Mouse (Mus musculus): ENCODE measurements around the gene Arl1. TPM values are rescaled to one million over a fixed set of nuclear protein-coding genes. Genes with fewer than 3 reads are reported as not detected.

Gene Arl1
- polyA plus RNA-seq, 1 experiment from 2014 or later, result 153 TPM

GRCm38 (mm10) chr10:88715621-88716020 lies 15.0 kb upstream of the Arl1 start:
- no peak overlapping the region for H3K27ac ChIP-seq (replicated peaks in 1 of 2; ENCODE audit: control insufficient read depth in 1 of 2, insufficient read depth in 1 of 2, low read depth in 2 of 2, low read length in 2 of 2)
- no peak overlapping the region for H3K4me3 ChIP-seq (ENCODE audit: control insufficient read depth in 1 of 2, insufficient read depth in 1 of 2, low read depth in 1 of 2, low read length in 2 of 2)
- no peak overlapping the region for H3K4me2 ChIP-seq (ENCODE audit: low read length)
- H3K9ac ChIP-seq (ENCODE audit: low read length), result no peak overlapping the region
- no peak for ATAC-seq (ENCODE audit: insufficient number of reproducible peaks, insufficient read depth, low FRiP score, low read depth)
- H3K9me3 ChIP-seq (ENCODE audit: control insufficient read depth, low read length), result no peaks in the 10 kb centered on the region
- H3K27me3 ChIP-seq (ENCODE audit: control insufficient read depth, insufficient read depth, low read length), result no peaks in the 10 kb centered on the region
- no peaks in the 10 kb centered on the region for H3K36me3 ChIP-seq (ENCODE audit: control insufficient read depth, insufficient read depth, low read length)
- H3K4me1 ChIP-seq (ENCODE audit: control insufficient read depth in 2 of 2, insufficient read depth in 2 of 2, low read length in 2 of 2), result no peaks in the 10 kb centered on the region
- 82% methylated on average over 6 of the region's 6 CpGs for WGBS

- no peak overlapping the region for H3K27ac ChIP-seq (replicated peaks in 1 of 2; ENCODE audit: control insufficient read depth in 1 of 2, insufficient read depth in 1 of 2, low read depth in 2 of 2, low read length in 2 of 2)
- no peak overlapping the region for H3K4me2 ChIP-seq (ENCODE audit: low read length)
- no peaks in the 10 kb centered on the region for H3K4me1 ChIP-seq (ENCODE audit: control insufficient read depth in 2 of 2, insufficient read depth in 2 of 2, low read length in 2 of 2)
- no peak overlapping the region for H3K4me3 ChIP-seq (ENCODE audit: control insufficient read depth in 1 of 2, insufficient read depth in 1 of 2, low read depth in 1 of 2, low read length in 2 of 2)
- no peaks in the 10 kb centered on the region for H3K27me3 ChIP-seq (ENCODE audit: control insufficient read depth, insufficient read depth, low read length)
- 46% methylated on average over 13 of the region's 13 CpGs for WGBS
- no peak for ATAC-seq (ENCODE audit: insufficient number of reproducible peaks, insufficient read depth, low FRiP score, low read depth)
- H3K9ac ChIP-seq (ENCODE audit: low read length), result no peak overlapping the region
- no peaks in the 10 kb centered on the region for H3K36me3 ChIP-seq (ENCODE audit: control insufficient read depth, insufficient read depth, low read length)
- no peaks in the 10 kb centered on the region for H3K9me3 ChIP-seq (ENCODE audit: control insufficient read depth, low read length)
These were observed 13.5 kb upstream of the Arl1 start for GRCm38 (mm10) chr10:88716986-88717755.

GRCm38 (mm10) chr10:88717756-88718025 lies 13.0 kb upstream of the Arl1 start:
- no peak for ATAC-seq (ENCODE audit: insufficient number of reproducible peaks, insufficient read depth, low FRiP score, low read depth)
- no peak overlapping the region for H3K4me3 ChIP-seq (ENCODE audit: control insufficient read depth in 1 of 2, insufficient read depth in 1 of 2, low read depth in 1 of 2, low read length in 2 of 2)
- WGBS, result 41% methylated on average over 2 of the region's 2 CpGs
- no peak overlapping the region for H3K9ac ChIP-seq (ENCODE audit: low read length)
- no peaks in the 10 kb centered on the region for H3K36me3 ChIP-seq (ENCODE audit: control insufficient read depth, insufficient read depth, low read length)
- no peak overlapping the region for H3K4me2 ChIP-seq (ENCODE audit: low read length)
- H3K27me3 ChIP-seq (ENCODE audit: control insufficient read depth, insufficient read depth, low read length), result no peaks in the 10 kb centered on the region
- no peaks in the 10 kb centered on the region for H3K4me1 ChIP-seq (ENCODE audit: control insufficient read depth in 2 of 2, insufficient read depth in 2 of 2, low read length in 2 of 2)
- H3K9me3 ChIP-seq (ENCODE audit: control insufficient read depth, low read length), result no peaks in the 10 kb centered on the region
- no peak overlapping the region for H3K27ac ChIP-seq (replicated peaks in 1 of 2; ENCODE audit: control insufficient read depth in 1 of 2, insufficient read depth in 1 of 2, low read depth in 2 of 2, low read length in 2 of 2)

GRCm38 (mm10) chr10:88719618-88720017 lies 11.0 kb upstream of the Arl1 start:
- Histone ChIP-seq H3K27me3 (ENCODE audit: control insufficient read depth, insufficient read depth, low read length) (no peaks in the 10 kb centered on the region), H3K36me3 (ENCODE audit: control insufficient read depth, insufficient read depth, low read length) (no peaks in the 10 kb centered on the region), H3K4me3 (ENCODE audit: control insufficient read depth in 1 of 2, insufficient read depth in 1 of 2, low read depth in 1 of 2, low read length in 2 of 2) (no peak overlapping the region), H3K27ac (replicated peaks in 1 of 2; ENCODE audit: control insufficient read depth in 1 of 2, insufficient read depth in 1 of 2, low read depth in 2 of 2, low read length in 2 of 2) (no peak overlapping the region), H3K4me2 (ENCODE audit: low read length) (no peak overlapping the region), H3K9ac (ENCODE audit: low read length) (no peak overlapping the region), H3K4me1 (ENCODE audit: control insufficient read depth in 2 of 2, insufficient read depth in 2 of 2, low read length in 2 of 2) (no peaks in the 10 kb centered on the region), H3K9me3 (ENCODE audit: control insufficient read depth, low read length) (no peaks in the 10 kb centered on the region)
- ATAC-seq (ENCODE audit: insufficient number of reproducible peaks, insufficient read depth, low FRiP score, low read depth), result no peak
- 60% methylated on average over 1 of the region's 1 CpGs for WGBS

GRCm38 (mm10) chr10:88725343-88725742 lies 5.3 kb upstream of the Arl1 start:
- Histone ChIP-seq H3K36me3 (ENCODE audit: control insufficient read depth, insufficient read depth, low read length) (no peaks in the 10 kb centered on the region), H3K4me2 (ENCODE audit: low read length) (no peak overlapping the region), H3K9ac (ENCODE audit: low read length) (no peak overlapping the region), H3K4me1 (ENCODE audit: control insufficient read depth in 2 of 2, insufficient read depth in 2 of 2, low read length in 2 of 2) (peaks cover 0 to 2% of the 10 kb centered on the region in 2 experiments; a peak in 2 of 4 replicates), H3K4me3 (ENCODE audit: control insufficient read depth in 1 of 2, insufficient read depth in 1 of 2, low read depth in 1 of 2, low read length in 2 of 2) (no peak overlapping the region), H3K27me3 (ENCODE audit: control insufficient read depth, insufficient read depth, low read length) (no peaks in the 10 kb centered on the region), H3K9me3 (ENCODE audit: control insufficient read depth, low read length) (no peaks in the 10 kb centered on the region), H3K27ac (replicated peaks in 1 of 2; ENCODE audit: control insufficient read depth in 1 of 2, insufficient read depth in 1 of 2, low read depth in 2 of 2, low read length in 2 of 2) (no peak overlapping the region)
- no peak for ATAC-seq (ENCODE audit: insufficient number of reproducible peaks, insufficient read depth, low FRiP score, low read depth)
- 45% methylated on average over 2 of the region's 2 CpGs for WGBS

- no peaks in the 10 kb centered on the region for H3K9me3 ChIP-seq (ENCODE audit: control insufficient read depth, low read length)
- peaks cover 3% of the 10 kb centered on the region in 2 experiments; a peak in 3 of 4 replicates for H3K4me1 ChIP-seq (ENCODE audit: control insufficient read depth in 2 of 2, insufficient read depth in 2 of 2, low read length in 2 of 2)
- H3K9ac ChIP-seq (ENCODE audit: low read length), result no peak overlapping the region
- 39% methylated on average over 1 of the region's 1 CpGs for WGBS
- H3K27me3 ChIP-seq (ENCODE audit: control insufficient read depth, insufficient read depth, low read length), result no peaks in the 10 kb centered on the region
- H3K36me3 ChIP-seq (ENCODE audit: control insufficient read depth, insufficient read depth, low read length), result no peaks in the 10 kb centered on the region
- no peak overlapping the region for H3K27ac ChIP-seq (replicated peaks in 1 of 2; ENCODE audit: control insufficient read depth in 1 of 2, insufficient read depth in 1 of 2, low read depth in 2 of 2, low read length in 2 of 2)
- H3K4me3 ChIP-seq (ENCODE audit: control insufficient read depth in 1 of 2, insufficient read depth in 1 of 2, low read depth in 1 of 2, low read length in 2 of 2), result no peak overlapping the region
- no peak for ATAC-seq (ENCODE audit: insufficient number of reproducible peaks, insufficient read depth, low FRiP score, low read depth)
- H3K4me2 ChIP-seq (ENCODE audit: low read length), result no peak overlapping the region
These were observed 3.5 kb upstream of the Arl1 start for GRCm38 (mm10) chr10:88727128-88727527.

- no peaks in the 10 kb centered on the region for H3K9me3 ChIP-seq (ENCODE audit: control insufficient read depth, low read length)
- peaks cover 6 to 11% of the 10 kb centered on the region in 2 experiments for H3K4me1 ChIP-seq (ENCODE audit: control insufficient read depth in 2 of 2, insufficient read depth in 2 of 2, low read length in 2 of 2)
- WGBS, result 61% methylated on average over 8 of the region's 8 CpGs
- no peak for ATAC-seq (ENCODE audit: insufficient number of reproducible peaks, insufficient read depth, low FRiP score, low read depth)
- no peak overlapping the region for H3K27ac ChIP-seq (replicated peaks in 1 of 2; ENCODE audit: control insufficient read depth in 1 of 2, insufficient read depth in 1 of 2, low read depth in 2 of 2, low read length in 2 of 2)
- no peaks in the 10 kb centered on the region for H3K27me3 ChIP-seq (ENCODE audit: control insufficient read depth, insufficient read depth, low read length)
- H3K9ac ChIP-seq (ENCODE audit: low read length), result no peak overlapping the region
- no peaks in the 10 kb centered on the region for H3K36me3 ChIP-seq (ENCODE audit: control insufficient read depth, insufficient read depth, low read length)
- no peak overlapping the region for H3K4me3 ChIP-seq (ENCODE audit: control insufficient read depth in 1 of 2, insufficient read depth in 1 of 2, low read depth in 1 of 2, low read length in 2 of 2)
- H3K4me2 ChIP-seq (ENCODE audit: low read length), result no peak overlapping the region
These were observed 2.5 kb upstream of the Arl1 start for GRCm38 (mm10) chr10:88728166-88728565.
